ENCODE assay signal across 22 mouse cellular contexts in the genomic region with DNA sequence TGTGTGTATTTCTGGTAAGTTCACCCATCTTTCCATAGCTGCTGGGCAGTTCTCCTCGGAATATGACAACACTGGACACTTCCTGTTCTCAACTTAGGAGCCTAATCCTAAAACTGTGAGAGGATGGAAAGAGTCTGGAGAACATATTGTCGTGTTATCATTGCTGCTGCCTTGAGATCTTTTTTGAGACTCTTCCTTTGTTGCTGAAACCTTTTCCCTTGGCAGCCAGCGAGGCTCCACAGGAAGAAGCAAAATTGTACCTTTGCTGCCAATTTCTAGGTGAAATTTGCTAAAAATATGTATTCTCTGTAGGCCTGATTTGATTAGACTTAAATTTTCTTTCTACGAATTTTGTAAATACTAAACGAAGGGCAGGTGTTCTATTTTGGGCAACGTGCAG.
"Had no signal": no experiment of that assay in that cellular context is flagged by ENCODE, and none has a peak within 500 bp of the region (broad histone marks: within the 10 kb centered on the region; RNA-seq: fewer than 3 reads in every experiment).

No protein-coding gene starts in this region.

- ATAC-seq: hindbrain, embryonic 16.5 days; hindbrain, postnatal 0 days; inflammation-experienced regulatory T-cells, adult 6 months; intestine, embryonic 15.5 days; intestine, embryonic 16.5 days; intestine, postnatal 0 days had no signal

- DNase-seq: heart, postnatal 10 days; heart, postnatal 14 days; heart, postnatal 36 days; heart, postnatal 4 days; kidney, adult 11 months; kidney, adult 18-20 months; kidney, adult 2 months; kidney, adult 8-10 months; kidney, adult 9 months; kidney, postnatal 10 days; kidney, postnatal 14 days; kidney, postnatal 25 days; kidney, postnatal 36 days; kidney, postnatal 4 days; layer of hippocampus, adult 9-11 months; layer of hippocampus, postnatal 36 days had no signal
